Mouse (Mus musculus): Measurements from ENCODE around the gene Bid. TPM values are rescaled to one million over a fixed set of nuclear protein-coding genes. Genes with fewer than 3 reads are reported as not detected.

Gene Bid
- polyA plus RNA-seq, 1 experiment from 2014 or later: 35.8 TPM

GRCm38 (mm10) chr6:120943964-120944363, 27.3 kb upstream of the Bid start:
- TF ChIP-seq CTCF (IDR thresholded peaks at IDR 0.05; ENCODE audit: low read depth): no peak
- Histone ChIP-seq H3K9me3 (replicated peaks; ENCODE audit: low read length) (no peaks in the 10 kb centered on the region), H3K27ac (no peak overlapping the region), H3K4me1 (replicated peaks; ENCODE audit: insufficient read depth, low read length) (no peaks in the 10 kb centered on the region), H3K27me3 (ENCODE audit: insufficient read depth, low read length) (no peaks in the 10 kb centered on the region), H3K36me3 (ENCODE audit: insufficient read depth, low read length) (0 out of 2 replicates have a peak, but pooled peaks cover 4% of the 10 kb centered on the region), H3K4me3 (replicated peaks; ENCODE audit: low read depth, low read length) (no peak overlapping the region), H3K9ac (ENCODE audit: low read depth, low read length) (no peak overlapping the region), H3K4me2 (ENCODE audit: low read length) (no peak overlapping the region)
- DNase-seq (ENCODE audit: low spot score): no peak
- 85% methylated on average over 5 of the region's 5 CpGs for WGBS
- no peak for ATAC-seq (replicated peaks; ENCODE audit: low FRiP score, low read depth)

GRCm38 (mm10) chr6:120943551-120943950, 26.9 kb upstream of the Bid start:
- Histone ChIP-seq H3K27ac (no peak overlapping the region), H3K9me3 (replicated peaks; ENCODE audit: low read length) (no peaks in the 10 kb centered on the region), H3K4me1 (replicated peaks; ENCODE audit: insufficient read depth, low read length) (no peaks in the 10 kb centered on the region), H3K4me2 (ENCODE audit: low read length) (no peak overlapping the region), H3K4me3 (replicated peaks; ENCODE audit: low read depth, low read length) (no peak overlapping the region), H3K9ac (ENCODE audit: low read depth, low read length) (no peak overlapping the region), H3K36me3 (ENCODE audit: insufficient read depth, low read length) (0 out of 2 replicates have a peak, but pooled peaks cover 4% of the 10 kb centered on the region), H3K27me3 (ENCODE audit: insufficient read depth, low read length) (no peaks in the 10 kb centered on the region)
- ATAC-seq (replicated peaks; ENCODE audit: low FRiP score, low read depth): no peak
- no peak for DNase-seq (ENCODE audit: low spot score)
- 69% methylated on average over 10 of the region's 10 CpGs for WGBS
- no peak for TF ChIP-seq CTCF (IDR thresholded peaks at IDR 0.05; ENCODE audit: low read depth)

GRCm38 (mm10) chr6:120943079-120943478, 26.4 kb upstream of the Bid start:
- no peaks in the 10 kb centered on the region for H3K27me3 ChIP-seq (ENCODE audit: insufficient read depth, low read length)
- TF ChIP-seq CTCF (IDR thresholded peaks at IDR 0.05; ENCODE audit: low read depth): no peak
- H3K4me3 ChIP-seq (replicated peaks; ENCODE audit: low read depth, low read length): no peak overlapping the region
- no peaks in the 10 kb centered on the region for H3K9me3 ChIP-seq (replicated peaks; ENCODE audit: low read length)
- no peak overlapping the region for H3K27ac ChIP-seq
- H3K36me3 ChIP-seq (ENCODE audit: insufficient read depth, low read length): 0 out of 2 replicates have a peak, but pooled peaks cover 4% of the 10 kb centered on the region
- 76% methylated on average over 2 of the region's 2 CpGs for WGBS
- DNase-seq (ENCODE audit: low spot score): no peak
- no peak overlapping the region for H3K9ac ChIP-seq (ENCODE audit: low read depth, low read length)
- no peak for ATAC-seq (replicated peaks; ENCODE audit: low FRiP score, low read depth)
- H3K4me1 ChIP-seq (replicated peaks; ENCODE audit: insufficient read depth, low read length): no peaks in the 10 kb centered on the region
- H3K4me2 ChIP-seq (ENCODE audit: low read length): no peak overlapping the region

GRCm38 (mm10) chr6:120941575-120941974, 24.9 kb upstream of the Bid start:
- 0 out of 2 replicates have a peak, but pooled peaks cover 4% of the 10 kb centered on the region for H3K36me3 ChIP-seq (ENCODE audit: insufficient read depth, low read length)
- H3K4me2 ChIP-seq (ENCODE audit: low read length): no peak overlapping the region
- 88% methylated on average over 13 of the region's 13 CpGs for WGBS
- H3K4me1 ChIP-seq (replicated peaks; ENCODE audit: insufficient read depth, low read length): no peaks in the 10 kb centered on the region
- no peaks in the 10 kb centered on the region for H3K27me3 ChIP-seq (ENCODE audit: insufficient read depth, low read length)
- DNase-seq (ENCODE audit: low spot score) (no peak), ATAC-seq (replicated peaks; ENCODE audit: low FRiP score, low read depth) (peak; percentile 18)
- no peaks in the 10 kb centered on the region for H3K9me3 ChIP-seq (replicated peaks; ENCODE audit: low read length)
- H3K9ac ChIP-seq (ENCODE audit: low read depth, low read length): no peak overlapping the region
- no peak overlapping the region for H3K27ac ChIP-seq
- H3K4me3 ChIP-seq (replicated peaks; ENCODE audit: low read depth, low read length): no peak overlapping the region
- TF ChIP-seq CTCF (IDR thresholded peaks at IDR 0.05; ENCODE audit: low read depth): no peak

GRCm38 (mm10) chr6:120941084-120941481, 24.4 kb upstream of the Bid start:
- no peak for DNase-seq (ENCODE audit: low spot score)
- no peak overlapping the region for H3K4me2 ChIP-seq (ENCODE audit: low read length)
- peak; percentile 73 for ATAC-seq (replicated peaks; ENCODE audit: low FRiP score, low read depth)
- no peak overlapping the region for H3K9ac ChIP-seq (ENCODE audit: low read depth, low read length)
- H3K27ac ChIP-seq: no peak overlapping the region
- H3K9me3 ChIP-seq (replicated peaks; ENCODE audit: low read length): no peaks in the 10 kb centered on the region
- no peak overlapping the region for H3K4me3 ChIP-seq (replicated peaks; ENCODE audit: low read depth, low read length)
- WGBS: 69% methylated on average over 7 of the region's 7 CpGs
- H3K27me3 ChIP-seq (ENCODE audit: insufficient read depth, low read length): no peaks in the 10 kb centered on the region
- 0 out of 2 replicates have a peak, but pooled peaks cover 4% of the 10 kb centered on the region for H3K36me3 ChIP-seq (ENCODE audit: insufficient read depth, low read length)
- no peaks in the 10 kb centered on the region for H3K4me1 ChIP-seq (replicated peaks; ENCODE audit: insufficient read depth, low read length)
- no peak for TF ChIP-seq CTCF (IDR thresholded peaks at IDR 0.05; ENCODE audit: low read depth)

GRCm38 (mm10) chr6:120940446-120941083, 23.9 kb upstream of the Bid start:
- H3K9me3 ChIP-seq (replicated peaks; ENCODE audit: low read length): no peaks in the 10 kb centered on the region
- DNase-seq (ENCODE audit: low spot score) (no peak), ATAC-seq (replicated peaks; ENCODE audit: low FRiP score, low read depth) (peak; percentile 38; the same call in 1 of the 2 replicates)
- WGBS: 81% methylated on average over 7 of the region's 7 CpGs
- no peak for TF ChIP-seq CTCF (IDR thresholded peaks at IDR 0.05; ENCODE audit: low read depth)
- H3K27ac ChIP-seq: no peak overlapping the region; the same call in 1 of the 2 replicates
- H3K36me3 ChIP-seq (ENCODE audit: insufficient read depth, low read length): 0 out of 2 replicates have a peak, but pooled peaks cover 4% of the 10 kb centered on the region
- no peaks in the 10 kb centered on the region for H3K4me1 ChIP-seq (replicated peaks; ENCODE audit: insufficient read depth, low read length)
- H3K9ac ChIP-seq (ENCODE audit: low read depth, low read length): no peak overlapping the region
- H3K27me3 ChIP-seq (ENCODE audit: insufficient read depth, low read length): no peaks in the 10 kb centered on the region
- no peak overlapping the region for H3K4me3 ChIP-seq (replicated peaks; ENCODE audit: low read depth, low read length)
- no peak overlapping the region for H3K4me2 ChIP-seq (ENCODE audit: low read length)
